Mouse (Mus musculus): Measurements from ENCODE around the gene Lingo1.

The Lingo1 gene

GRCm38 (mm10) chr9:56795721-56796655, at the start of gene Lingo1:
Gene Lingo1, minus strand, starts transcription at chr9:56796468.
- peak; percentile 58 for DNase-seq (ENCODE audit: low spot score)

GRCm38 (mm10) chr9:56844644-56845043, 48.4 kb upstream of the Lingo1 start:
- DNase-seq (ENCODE audit: low spot score), result no peak

- peak; percentile 58 for DNase-seq (ENCODE audit: low spot score)
Observed at GRCm38 (mm10) chr9:56843679-56844188, 47.5 kb upstream of the Lingo1 start.

- no peak for DNase-seq (ENCODE audit: low spot score)
Observed at GRCm38 (mm10) chr9:56842303-56842719, 46.0 kb upstream of the Lingo1 start.

- no peak for DNase-seq (ENCODE audit: low spot score)
Observed at GRCm38 (mm10) chr9:56841864-56842263, 45.6 kb upstream of the Lingo1 start.

- DNase-seq (ENCODE audit: low spot score), result no peak
Observed at GRCm38 (mm10) chr9:56840721-56841120, 44.5 kb upstream of the Lingo1 start.

GRCm38 (mm10) chr9:56835152-56835551, 38.9 kb upstream of the Lingo1 start:
- DNase-seq (ENCODE audit: low spot score), result no peak

- no peak for DNase-seq (ENCODE audit: low spot score)
Observed at GRCm38 (mm10) chr9:56832900-56833299, 36.6 kb upstream of the Lingo1 start.

GRCm38 (mm10) chr9:56831904-56832303, 35.6 kb upstream of the Lingo1 start:
- DNase-seq (ENCODE audit: low spot score), result no peak

- peak; percentile 27 for DNase-seq (ENCODE audit: low spot score)
Observed at GRCm38 (mm10) chr9:56830162-56830561, 33.9 kb upstream of the Lingo1 start.

- DNase-seq (ENCODE audit: low spot score), result no peak
Observed at GRCm38 (mm10) chr9:56828841-56829240, 32.6 kb upstream of the Lingo1 start.

- DNase-seq (ENCODE audit: low spot score), result no peak
Observed at GRCm38 (mm10) chr9:56828146-56828545, 31.9 kb upstream of the Lingo1 start.

- no peak for DNase-seq (ENCODE audit: low spot score)
Observed at GRCm38 (mm10) chr9:56825476-56826213, 29.4 kb upstream of the Lingo1 start.

- DNase-seq (ENCODE audit: low spot score), result no peak
Observed at GRCm38 (mm10) chr9:56824900-56825299, 28.6 kb upstream of the Lingo1 start.

GRCm38 (mm10) chr9:56810916-56811315, 14.6 kb upstream of the Lingo1 start:
- no peak for DNase-seq (ENCODE audit: low spot score)

- no peak for DNase-seq (ENCODE audit: low spot score)
Observed at GRCm38 (mm10) chr9:56807990-56808389, 11.7 kb upstream of the Lingo1 start.

GRCm38 (mm10) chr9:56803146-56803545, 6.9 kb upstream of the Lingo1 start:
- DNase-seq (ENCODE audit: low spot score), result no peak

GRCm38 (mm10) chr9:56797876-56798275, 1.6 kb upstream of the Lingo1 start:
- no peak for DNase-seq (ENCODE audit: low spot score)

- peak; percentile 41 for DNase-seq (ENCODE audit: low spot score)
Observed at GRCm38 (mm10) chr9:56796656-56797131, 426 bp upstream of the Lingo1 start.

- DNase-seq (ENCODE audit: low spot score), result no peak
Observed at GRCm38 (mm10) chr9:56791696-56792261, 4.5 kb downstream of the Lingo1 start.

- no peak for DNase-seq (ENCODE audit: low spot score)
Observed at GRCm38 (mm10) chr9:56784576-56784975, 11.7 kb downstream of the Lingo1 start.
